Mouse (Mus musculus) T-helper 2 cell (primary cell): ENCODE results near the gene 4930558K02Rik.

Experiments
- in situ Hi-C: fragments of 300-600 bp; cut with MboI, MseI; formaldehyde crosslinking; loops from one replicate; pipeline ENCODE4 v1.15.1; 2025; ENCODE audit warnings: high pct_unique_total_duplicates

4930558K02Rik gene

DNA sequence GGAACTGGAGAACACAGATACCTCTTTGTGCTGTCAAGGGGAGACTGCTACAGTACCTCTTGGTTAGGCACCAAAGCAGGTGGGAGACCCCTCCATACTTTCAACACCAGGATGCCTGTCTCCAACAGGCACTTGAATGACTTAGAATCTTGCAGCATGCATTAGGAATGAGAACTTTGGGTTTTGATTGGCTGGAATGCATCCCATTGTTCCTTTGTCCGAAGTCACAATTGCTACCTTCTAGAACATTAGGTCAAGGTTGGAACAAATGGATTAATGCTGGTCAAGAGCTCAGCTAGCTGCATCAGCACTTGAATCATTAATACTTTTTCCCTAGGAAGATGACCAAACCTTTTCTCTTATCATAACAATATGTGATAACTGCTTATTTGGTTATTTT, at the start of gene 4930558K02Rik:
TSS of gene 4930558K02Rik (minus strand) at position 101 of the 400 bp plus-strand sequence.
- in situ Hi-C loops: no loop called here

DNA sequence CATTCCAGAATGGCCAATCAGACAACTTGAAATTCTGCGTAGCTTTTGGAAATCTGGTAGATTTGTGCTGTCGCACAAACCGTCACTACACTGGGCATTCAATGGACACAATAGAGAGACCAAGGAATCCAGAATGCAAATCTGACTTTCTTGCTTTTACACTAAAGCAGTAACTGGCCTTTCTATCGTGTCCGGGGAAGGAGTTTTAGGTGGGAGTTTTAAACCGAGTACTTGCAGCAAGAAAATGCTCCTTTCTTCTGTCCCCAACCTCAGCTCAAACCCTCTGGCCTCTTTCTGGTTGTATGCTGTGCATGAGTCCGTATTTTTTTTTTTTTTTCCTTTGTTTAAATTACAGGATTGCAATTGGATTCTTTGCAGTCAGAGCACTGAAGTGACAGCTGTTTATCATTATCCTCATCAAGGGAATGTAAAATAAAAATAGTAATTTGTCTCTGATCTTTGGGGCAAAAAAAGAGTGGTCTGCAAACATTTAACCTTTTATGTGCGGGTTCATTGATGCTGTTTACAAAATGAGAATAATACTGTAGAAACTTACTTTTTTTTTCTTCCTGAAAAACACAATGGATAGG, 44.3 kb upstream of the 4930558K02Rik start:
- in situ Hi-C loops: no loop called here

DNA sequence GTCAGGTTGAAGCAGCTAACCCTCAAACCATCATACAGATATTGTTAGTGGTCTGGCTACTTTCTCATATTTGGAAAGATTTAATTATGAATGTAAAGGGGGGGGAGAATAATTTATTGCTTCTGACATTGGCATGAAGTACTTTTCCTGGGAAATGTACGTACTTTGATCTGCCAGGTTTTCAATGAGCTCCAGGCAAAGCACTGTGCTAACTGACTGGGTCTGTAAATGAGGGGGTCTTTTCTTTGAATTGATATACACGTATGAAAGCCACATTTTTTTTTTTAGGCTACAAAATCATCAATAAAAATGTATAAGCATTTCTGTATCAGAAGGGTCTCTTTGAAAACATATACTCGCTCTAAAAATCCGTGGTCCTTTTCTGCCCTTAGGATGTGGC, 41.3 kb upstream of the 4930558K02Rik start:
- in situ Hi-C loops: no loop called here

DNA sequence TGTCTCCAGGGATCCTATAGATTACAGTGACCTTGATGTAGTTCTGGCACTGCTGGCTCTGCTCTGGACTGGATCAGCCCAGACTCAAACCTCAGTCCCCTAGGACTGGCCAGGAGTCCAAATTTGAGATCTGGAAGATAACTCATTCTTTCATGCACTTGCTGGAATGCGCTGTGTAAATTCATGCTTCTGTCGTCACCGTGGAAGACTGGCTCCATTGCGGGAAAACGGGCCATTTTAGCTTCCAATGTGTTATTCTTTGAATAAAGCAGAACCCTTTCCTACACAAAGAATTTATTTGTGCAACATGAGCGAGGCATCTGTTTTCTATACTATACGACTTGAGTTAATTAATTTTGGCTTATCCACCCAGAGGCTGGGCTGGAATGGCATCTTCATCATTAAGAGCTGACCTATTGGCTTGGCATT, 40.9 kb upstream of the 4930558K02Rik start:
- in situ Hi-C loops: no loop called here

DNA sequence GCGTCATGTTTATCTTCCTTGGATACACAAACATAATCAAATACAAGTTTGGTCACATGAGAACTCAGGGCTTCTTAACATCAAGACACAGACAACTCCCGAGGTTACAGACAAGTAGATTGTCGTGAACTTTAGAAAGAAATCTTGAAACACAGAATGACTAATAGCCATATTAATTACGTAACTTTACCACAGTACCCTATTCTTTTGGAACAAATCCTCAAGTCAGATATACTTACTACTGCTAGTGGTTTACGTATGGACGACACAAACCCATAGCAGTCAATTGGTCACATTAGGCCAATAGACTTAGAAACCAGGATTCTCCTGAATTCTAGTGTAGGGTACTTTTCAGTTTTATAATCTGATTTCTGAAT, 39.2 kb upstream of the 4930558K02Rik start:
- in situ Hi-C loops: no loop called here

DNA sequence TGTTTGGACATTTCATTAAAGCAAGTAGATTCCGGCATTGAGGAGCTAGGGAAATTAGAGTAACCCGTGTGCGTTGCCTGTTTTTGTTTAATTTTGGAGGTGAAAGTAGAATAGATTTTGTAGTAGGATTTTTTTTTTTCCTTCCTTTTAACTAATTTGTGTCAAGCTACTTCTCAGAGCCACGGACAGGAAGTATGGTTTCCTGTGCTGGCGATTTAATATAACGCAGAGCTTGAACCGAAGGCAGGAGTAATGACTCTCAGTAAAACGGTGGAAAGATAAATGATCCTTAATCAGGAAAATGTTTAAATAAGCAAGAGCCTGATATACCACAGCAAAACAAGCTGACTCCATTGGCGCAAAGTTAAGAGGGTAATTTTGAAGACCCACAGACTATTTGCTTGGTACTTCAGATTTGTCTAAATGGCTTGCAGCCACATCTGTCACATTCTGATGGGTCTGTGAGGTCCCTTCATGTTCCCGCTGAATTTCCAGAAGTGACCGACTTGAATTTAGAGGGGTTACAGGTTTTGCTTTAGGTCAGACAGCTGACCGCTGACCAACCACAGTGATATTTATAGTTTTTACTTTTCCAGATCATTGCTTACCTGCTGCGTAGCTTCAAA, 38.7 kb upstream of the 4930558K02Rik start:
- in situ Hi-C loops: no loop called here

DNA sequence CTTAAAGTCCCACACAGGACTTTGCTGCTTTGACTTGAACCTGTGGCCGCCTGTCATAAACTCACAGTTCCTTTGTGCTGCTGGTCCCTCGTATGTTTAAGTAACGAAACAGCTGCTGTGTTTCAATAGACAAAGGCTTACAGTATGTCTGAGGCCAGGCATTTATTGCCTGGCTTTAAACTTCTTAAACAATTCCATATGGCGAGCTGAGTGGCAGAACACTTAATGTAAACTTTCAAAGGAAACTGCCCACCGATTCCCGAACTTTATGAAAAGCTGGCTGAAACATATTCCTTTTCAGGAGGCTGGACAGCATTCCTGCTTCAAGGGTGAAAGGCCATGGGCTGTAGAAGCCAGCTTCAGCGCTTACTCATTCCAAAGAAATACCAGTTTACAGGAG, 37.5 kb upstream of the 4930558K02Rik start:
- in situ Hi-C loops: no loop called here

DNA sequence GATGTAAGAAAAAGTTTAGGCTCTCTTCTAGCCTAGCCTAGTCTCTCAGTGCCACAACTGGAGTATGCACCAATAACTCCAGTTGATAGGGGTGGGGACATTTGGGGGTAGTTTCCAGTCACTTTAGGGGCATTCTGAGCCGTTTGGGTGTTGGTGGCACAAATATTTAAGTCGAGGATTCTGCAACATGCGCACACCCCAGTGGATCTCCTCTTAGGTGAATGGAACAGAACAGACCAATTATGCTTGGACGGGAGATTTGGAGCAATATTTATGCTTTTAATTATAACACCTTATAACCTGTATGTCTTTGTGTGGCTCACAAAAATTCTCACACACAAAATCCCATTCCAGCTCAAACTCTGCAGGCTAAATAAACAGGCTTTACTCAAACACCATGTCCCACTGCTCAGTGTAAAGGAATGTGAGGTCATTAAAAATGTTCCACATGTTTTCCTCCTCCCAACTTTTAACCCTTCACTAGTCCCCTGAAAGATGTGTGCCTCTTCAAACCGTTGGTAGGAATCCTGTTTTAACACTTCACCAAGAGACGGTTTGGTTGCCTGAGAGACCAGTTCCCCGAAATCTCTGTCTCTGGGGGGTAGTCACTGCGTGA, 35.9 kb upstream of the 4930558K02Rik start:
- in situ Hi-C loops: no loop called here

DNA sequence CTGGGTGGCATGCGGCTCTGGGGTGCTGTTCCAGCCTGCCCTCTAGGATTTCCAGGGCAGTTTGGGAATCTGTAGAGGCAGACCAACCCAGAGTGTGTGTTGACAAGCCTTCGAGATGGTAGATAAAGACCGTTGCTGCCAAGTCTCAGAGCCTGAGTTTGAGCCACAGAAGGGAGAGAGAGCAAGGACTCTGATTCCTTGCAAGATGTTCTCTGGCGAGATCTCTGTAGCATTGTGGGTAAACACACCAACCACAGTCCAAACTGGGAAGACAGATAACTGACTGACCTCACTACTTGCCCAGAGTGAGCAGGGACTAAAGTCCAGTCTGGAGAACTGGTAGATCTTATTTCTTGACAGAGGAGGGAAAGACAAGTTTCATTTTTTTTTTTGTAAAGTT, 34.1 kb upstream of the 4930558K02Rik start:
- in situ Hi-C loops: no loop called here

DNA sequence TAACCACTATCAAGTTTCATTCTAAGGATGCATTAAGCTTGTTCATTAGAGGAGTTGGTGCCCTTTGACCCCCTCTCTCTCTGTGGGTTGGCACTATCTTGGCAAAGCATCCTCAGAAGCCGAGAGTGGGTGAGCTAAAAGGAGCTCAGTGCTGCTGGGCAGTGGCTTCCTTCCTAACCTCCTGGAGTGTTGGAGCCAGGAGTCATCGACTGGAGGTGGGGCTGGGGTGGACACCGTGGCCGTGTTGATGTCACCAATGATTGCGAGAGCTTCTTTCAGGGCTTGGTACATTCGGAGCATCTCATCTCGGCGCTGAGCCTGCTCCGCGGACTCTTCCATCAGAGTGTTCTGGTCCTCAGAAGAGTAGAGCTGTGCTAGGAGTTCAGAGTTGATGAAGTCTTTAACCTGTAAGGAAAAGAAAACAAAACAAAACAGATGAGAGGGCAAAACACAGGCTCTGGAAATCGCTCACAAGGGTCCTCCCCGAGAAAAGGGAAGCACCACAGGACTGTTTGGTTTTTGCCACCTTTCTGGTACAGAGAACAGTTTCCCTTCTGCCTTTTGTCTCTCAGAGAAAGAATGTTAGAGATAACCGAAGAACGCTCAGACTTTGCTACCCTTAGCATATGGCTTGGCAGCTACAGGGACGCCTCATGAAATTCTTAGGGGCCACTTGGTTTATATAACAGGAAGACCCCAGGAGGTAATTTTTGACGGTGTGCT, 32.2 kb upstream of the 4930558K02Rik start:
- in situ Hi-C loops: no loop called here

DNA sequence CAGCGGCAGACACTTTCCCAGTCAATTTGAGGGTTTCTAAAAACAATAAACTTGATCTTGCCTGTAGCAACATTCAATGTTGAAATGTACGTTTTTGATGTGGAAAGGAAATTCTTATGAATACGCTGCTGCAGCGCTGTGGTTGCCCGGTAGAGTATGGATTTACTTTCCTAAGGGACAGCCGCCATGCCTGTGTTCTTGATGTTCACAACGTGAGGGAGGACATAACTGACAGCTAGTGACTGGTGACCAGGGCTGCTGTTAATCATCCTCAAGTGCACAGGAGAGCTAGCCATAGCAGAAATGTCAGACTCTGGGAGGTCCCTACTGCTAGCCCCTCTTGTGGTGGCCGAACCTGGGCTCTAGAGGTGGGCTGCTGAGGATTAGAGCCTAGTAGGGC, 29.6 kb upstream of the 4930558K02Rik start:
- in situ Hi-C loops: no loop called here

DNA sequence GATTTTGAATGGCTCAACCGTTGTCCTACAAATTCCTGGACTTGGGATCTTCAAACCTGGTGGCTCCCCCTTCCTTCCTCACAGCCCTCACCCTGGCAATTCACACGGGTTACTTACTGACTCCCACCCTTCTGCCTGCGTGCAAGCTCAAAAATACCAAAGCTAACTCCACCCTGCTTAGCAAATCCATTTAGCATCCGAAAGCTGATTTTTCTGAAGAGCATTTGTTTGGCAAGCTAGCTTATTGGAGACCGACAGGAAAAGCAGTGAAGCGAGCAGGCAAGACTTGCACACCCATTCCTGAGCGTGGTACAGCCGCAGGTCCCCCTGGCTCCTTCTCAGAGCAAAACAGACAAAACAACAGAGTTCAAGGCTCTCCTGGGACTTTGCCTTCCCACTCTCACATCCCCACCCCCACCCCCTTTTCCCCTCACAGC, 29.2 kb upstream of the 4930558K02Rik start:
- in situ Hi-C loops: no loop called here

DNA sequence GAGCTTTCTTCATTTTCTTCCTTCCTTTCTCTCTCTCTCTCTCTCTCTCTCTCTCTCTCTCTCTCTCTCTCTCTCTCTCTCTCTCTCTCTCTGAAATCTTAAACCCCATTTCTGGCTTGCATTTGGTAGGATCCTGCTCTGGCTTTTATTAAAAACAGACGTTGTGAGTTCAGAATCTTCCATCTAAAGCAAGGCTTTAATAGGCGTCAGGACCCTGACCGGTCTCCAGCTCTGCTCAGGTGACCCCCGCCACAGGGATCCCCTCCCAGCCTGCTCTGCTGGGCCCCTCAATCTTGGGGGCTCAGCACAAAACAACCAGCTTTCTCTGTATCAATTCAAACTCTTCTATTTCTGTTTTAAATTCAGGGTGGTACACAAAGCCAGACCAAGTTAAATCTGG, 28.8 kb upstream of the 4930558K02Rik start:
- in situ Hi-C loops: no loop called here

DNA sequence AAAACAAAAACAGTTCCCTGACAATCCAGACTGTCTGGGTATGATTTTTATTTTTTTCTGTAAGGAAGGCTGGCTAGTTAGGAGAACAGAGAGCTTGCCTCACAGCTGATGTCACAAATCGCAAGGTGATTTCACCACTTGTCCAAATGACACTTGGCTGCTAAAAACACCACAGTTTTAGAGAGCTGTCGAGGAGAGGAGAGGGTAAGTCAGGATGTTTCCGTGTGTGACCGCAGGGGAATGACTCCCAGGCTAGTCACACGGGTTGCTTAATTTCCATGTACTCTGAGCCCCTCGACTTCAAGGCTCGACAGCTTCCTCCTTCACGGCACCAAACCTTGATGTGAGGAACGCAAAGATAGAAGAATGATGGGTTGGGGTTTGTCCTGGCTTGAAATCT, 26.7 kb upstream of the 4930558K02Rik start:
- in situ Hi-C loops: no loop called here

DNA sequence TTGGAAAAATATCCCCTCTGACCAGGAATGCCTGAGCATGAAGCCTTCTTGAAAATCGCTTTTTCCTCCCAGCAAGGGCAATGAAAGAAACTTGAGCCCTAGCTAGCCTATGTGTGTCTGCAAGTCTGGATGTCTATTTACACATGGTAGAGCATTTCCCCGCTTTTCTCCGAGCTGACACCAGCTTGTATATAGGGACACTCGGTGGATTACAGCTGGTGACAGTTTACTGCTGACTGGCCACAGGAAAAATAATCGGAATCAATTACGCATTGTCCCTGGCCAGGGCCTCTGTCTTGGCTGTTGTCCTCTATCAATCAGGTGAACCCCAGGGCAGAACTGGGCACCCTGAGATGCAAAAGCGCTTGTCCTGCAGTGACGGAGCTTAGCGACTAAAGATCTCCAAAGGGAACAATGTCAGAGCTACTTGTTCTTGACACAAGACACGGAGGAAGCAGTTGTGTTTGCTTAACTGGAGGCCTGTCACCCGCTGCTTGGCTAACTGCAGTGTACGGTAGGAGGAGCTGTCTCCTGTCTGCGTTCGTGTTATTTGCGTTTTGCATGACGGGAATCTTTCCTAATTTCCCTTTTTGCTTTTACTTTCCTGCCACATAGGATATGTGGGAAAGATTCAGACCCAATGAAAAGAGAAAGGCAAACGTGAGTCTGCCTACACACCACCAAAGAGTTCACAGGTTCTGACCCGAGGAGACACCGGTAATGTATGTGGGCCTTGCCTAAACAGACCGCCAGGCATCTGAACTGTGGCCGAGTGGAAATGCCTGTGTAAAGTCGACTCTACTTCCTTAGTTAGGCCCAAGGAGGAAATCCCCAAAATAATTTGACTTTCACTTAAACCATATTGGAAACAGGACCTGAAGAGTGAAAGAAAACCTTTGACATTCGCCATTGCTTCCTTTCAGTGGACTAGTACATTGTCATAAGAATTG, 25.7 kb upstream of the 4930558K02Rik start:
- in situ Hi-C loops: loop anchor here (5.0 kb wide), 2 partner anchors 307 to 632 kb away; partner anchors contain the start of gene Myoc

DNA sequence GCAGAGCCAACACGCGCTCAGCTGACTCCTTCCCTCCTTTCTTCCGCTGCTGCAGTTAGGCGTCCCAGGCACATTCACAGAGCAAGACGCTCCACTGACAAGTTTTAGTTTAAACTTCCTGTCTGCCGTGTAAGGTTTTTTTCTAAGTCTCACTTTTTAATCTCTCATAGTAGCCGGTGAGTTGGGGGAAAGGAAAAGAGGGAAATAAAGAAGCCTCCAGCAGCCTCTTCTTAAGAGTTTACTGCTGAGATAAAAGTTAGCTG, 25.0 kb upstream of the 4930558K02Rik start:
- in situ Hi-C loops: loop anchor here (5.0 kb wide), 2 partner anchors 308 to 633 kb away; partner anchors contain the start of gene Myoc

DNA sequence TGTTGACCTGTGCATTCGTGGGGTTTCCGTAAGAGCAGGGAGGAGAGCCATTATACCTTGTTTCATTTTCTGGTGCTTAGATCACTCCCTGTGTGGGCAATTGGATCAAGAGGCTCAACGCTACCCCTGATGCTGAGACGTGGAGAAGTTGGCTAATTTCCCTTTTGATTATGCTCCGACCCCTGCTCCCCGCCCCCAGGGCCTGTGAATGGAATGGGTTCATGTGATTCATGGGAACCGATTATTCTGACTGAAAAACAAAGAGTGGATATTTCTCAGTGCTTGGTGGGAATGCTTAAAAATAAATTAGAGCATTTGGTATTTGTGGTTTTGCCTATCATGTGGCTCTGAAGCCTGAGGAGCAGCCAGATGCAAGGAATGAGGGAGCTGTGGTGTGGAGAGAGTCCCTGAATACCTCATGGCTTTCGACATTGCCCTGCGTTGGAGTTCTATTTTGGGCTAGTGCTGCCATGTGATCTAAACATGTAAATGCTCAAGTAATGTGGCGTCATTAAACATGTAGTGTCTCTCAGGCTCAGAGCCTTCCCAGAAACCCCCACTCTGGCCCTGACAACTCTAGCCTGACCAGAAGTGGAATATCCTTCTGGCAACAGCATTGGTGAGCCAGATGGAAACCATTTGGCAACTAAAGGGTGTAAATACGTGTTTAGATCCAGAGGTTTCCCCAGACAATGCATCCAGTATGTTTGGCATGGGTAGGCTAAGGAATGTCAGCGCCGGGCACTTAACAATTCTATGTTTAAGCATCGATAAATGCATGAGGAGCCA, 24.5 kb upstream of the 4930558K02Rik start:
- in situ Hi-C loops: loop anchor here (5.0 kb wide), 2 partner anchors 308 to 633 kb away; partner anchors contain the start of gene Myoc

DNA sequence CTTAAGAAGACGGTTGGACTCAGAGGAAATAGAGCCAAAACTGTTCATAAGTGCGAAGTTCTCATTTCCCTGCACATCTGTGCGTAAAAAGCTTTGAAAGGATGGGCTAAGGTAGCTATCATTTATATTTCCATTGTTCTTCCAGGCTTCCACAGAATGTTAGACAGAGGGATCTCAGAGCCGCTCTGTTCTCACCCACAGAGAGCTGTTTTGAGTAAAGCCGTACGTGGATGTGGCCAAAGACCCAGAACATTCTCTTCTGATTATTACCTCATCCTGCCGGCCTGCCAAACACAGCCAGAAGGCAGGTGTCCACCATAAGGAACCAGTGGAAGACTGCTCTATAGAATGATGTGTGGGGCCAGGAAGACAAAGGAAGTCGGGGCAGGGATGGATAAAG, 21.9 kb upstream of the 4930558K02Rik start:
- in situ Hi-C loops: loop anchor here (5.0 kb wide), 2 partner anchors 311 to 636 kb away; partner anchors contain the start of gene Myoc

DNA sequence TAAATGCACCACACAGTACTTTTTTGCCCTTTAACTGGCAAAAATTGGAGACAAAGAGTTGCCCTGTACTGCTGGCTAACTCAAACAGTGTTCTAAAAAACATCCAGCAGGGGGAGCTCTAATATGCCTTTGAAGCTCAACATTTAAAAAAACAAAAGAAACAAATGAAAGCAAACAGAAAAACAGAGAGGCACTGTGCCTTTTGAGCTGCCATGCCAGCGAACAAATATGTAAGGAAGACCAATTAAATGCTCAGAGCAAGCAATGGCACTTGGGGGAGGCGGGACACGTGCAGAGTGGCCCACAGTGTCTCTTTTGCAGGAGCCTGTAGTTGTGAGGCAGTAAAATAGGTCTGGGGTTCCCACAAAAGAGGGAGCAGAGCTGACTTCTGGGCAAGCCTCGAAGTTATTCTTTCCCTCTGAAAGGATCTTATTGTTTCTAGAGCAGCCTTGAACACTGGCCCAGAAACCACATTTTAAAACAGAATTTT, 20.5 kb upstream of the 4930558K02Rik start:
- in situ Hi-C loops: loop anchor here (5.0 kb wide), 2 partner anchors 312 to 637 kb away; partner anchors contain the start of gene Myoc

DNA sequence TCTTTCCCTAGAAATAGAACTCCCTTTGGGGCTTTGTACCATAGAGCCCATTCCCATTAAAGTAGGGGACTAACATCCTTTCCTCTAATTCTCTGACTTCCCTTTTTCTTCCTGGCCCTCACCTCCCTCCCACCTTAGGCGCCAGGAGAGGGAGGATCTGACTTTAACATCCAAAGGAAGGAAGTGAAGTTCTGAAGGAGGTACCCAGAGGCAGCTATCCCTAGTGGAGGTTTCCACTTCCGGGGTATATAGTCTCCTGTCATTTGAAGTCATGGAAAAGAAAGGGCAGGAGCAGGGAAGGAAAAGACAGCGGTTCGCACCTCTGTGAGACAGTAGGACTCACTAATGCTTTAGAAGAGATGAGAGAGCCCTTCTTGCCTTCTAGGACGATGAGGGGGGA, 19.9 kb upstream of the 4930558K02Rik start:
- in situ Hi-C loops: no loop called here
